Mouse (Mus musculus) liver, embryonic 14.5 days (tissue): Measurements from ENCODE around the gene Shc2. TPM values are rescaled to one million over a fixed set of nuclear protein-coding genes. Genes with fewer than 3 reads are reported as not detected.

Experiments used
- ATAC-seq: fragments of 200-750 bp; cut with Nextera tagmentation; 2 replicates; pipeline ENCODE4 v1.8.0; 2017; ENCODE audit warnings: moderate number of reproducible peaks, mild to moderate bottlenecking, moderate library complexity; ENCODE audit not compliant: insufficient read depth
- DNase-seq, 3 experiments: peaks; one replicate each; pipeline ENCODE4 v3.0.0-alpha.2; 2012 to 2013; ENCODE audit warnings: low read depth in 3 of 3, low spot score in 3 of 3
- H3K27ac ChIP-seq: fragments of 300-500 bp; sonication (generic); 2 replicates; pipeline ENCODE4 v1.5.1; 2014; ENCODE audit warnings: moderate library complexity, mild to moderate bottlenecking, control low read depth, inconsistent platforms
- H3K27me3 ChIP-seq: fragments of 300-500 bp; sonication (generic); 2 replicates; pipeline ENCODE4 v1.6.1; 2014; ENCODE audit warnings: mild to moderate bottlenecking, low read length, moderate library complexity; ENCODE audit not compliant: control insufficient read depth, insufficient read depth
- H3K36me3 ChIP-seq: fragments of 300-500 bp; sonication (generic); replicated peaks from 2 replicates; pipeline ENCODE4 v1.6.1; 2014; ENCODE audit warnings: low read depth; ENCODE audit not compliant: control insufficient read depth, insufficient read depth
- H3K4me1 ChIP-seq, 2 experiments: fragments of 200-500 bp in 1 of 2; fragments of 300-500 bp in 1 of 2; sonication (generic) in 1 of 2; replicated peaks; 2 replicates each; pipeline ENCODE4 v1.6.1; 2012 to 2014; ENCODE audit warnings: antibody characterized with exemption in 1 of 2, inconsistent platforms in 1 of 2, low read length in 1 of 2; ENCODE audit not compliant: control insufficient read depth in 2 of 2, insufficient read depth in 2 of 2
- H3K4me2 ChIP-seq: fragments of 300-500 bp; sonication (generic); 2 replicates; pipeline ENCODE4 v1.6.1; 2014; ENCODE audit warnings: low read depth, mild to moderate bottlenecking, control low read depth, moderate library complexity
- H3K4me3 ChIP-seq, 2 experiments: fragments of 200-500 bp in 1 of 2; fragments of 300-500 bp in 1 of 2; sonication (generic) in 1 of 2; 2 replicates each; pipeline ENCODE4 v1.5.1; 2012 to 2014; ENCODE audit warnings: low read depth in 2 of 2, low read length in 2 of 2, mild to moderate bottlenecking in 2 of 2, control low read depth in 1 of 2, inconsistent platforms in 1 of 2, moderate library complexity in 1 of 2; ENCODE audit not compliant: insufficient read depth in 1 of 2
- H3K9ac ChIP-seq: fragments of 300-500 bp; sonication (generic); replicated peaks from 2 replicates; pipeline ENCODE4 v1.6.1; 2014; ENCODE audit warnings: mild to moderate bottlenecking, control low read depth, moderate library complexity
- H3K9me3 ChIP-seq: fragments of 300-500 bp; sonication (generic); 2 replicates; pipeline ENCODE4 v1.6.1; 2016; ENCODE audit warnings: low read length, mixed read lengths; ENCODE audit not compliant: control insufficient read depth
- CTCF ChIP-seq: IDR thresholded peaks from 2 replicates; pipeline ENCODE4 v1.5.1; 2016; ENCODE audit warnings: antibody characterized with exemption, low read depth, control low read depth
- EP300 ChIP-seq: IDR thresholded peaks from 2 replicates; pipeline ENCODE4 v1.6.1; 2016; ENCODE audit warnings: antibody characterized with exemption, low read depth
- WGBS: fragments of 180-500 bp; shearing (Covaris S2); extraction: QIAGEN DNeasy Blood & Tissue Kit; methylation state at CpG from one replicate; pipeline ENCODE4 v1.1.7; 2014; ENCODE audit not compliant: insufficient replicate concordance; 5-methylcytosine and 5-hydroxymethylcytosine counted together
- polyA plus RNA-seq, 2 experiments: library from polyadenylated mRNA; depleted of rRNA in 1 of 2; stranded (reverse) in 1 of 2; unstranded in 1 of 2; fragments of >200 nt; fragmentation: Nextera tagmentation in 1 of 2; extraction: Ambion mirVana in 1 of 2; gene quantifications; 2 replicates each; pipeline versions ENCODE4 v1.2.1 to v1.2.3; 2012 to 2014

Gene Shc2
- polyA plus RNA-seq, 2 experiments: 0.05 to 0.17 TPM

- Histone ChIP-seq H3K4me2 (no peak overlapping the region), H3K9ac (no peak overlapping the region), H3K36me3 (no peaks in the 10 kb centered on the region), H3K27ac (no peak overlapping the region), H3K9me3 (no peaks in the 10 kb centered on the region), H3K4me1 (no peaks in the 10 kb centered on the region), H3K27me3 (peaks cover 23% of the 10 kb centered on the region), H3K4me3 (no peak overlapping the region)
- ATAC-seq (no peak), DNase-seq (no peak)
- 39% methylated on average over 5 of the region's 5 CpGs for WGBS
- TF ChIP-seq CTCF (no peak), EP300 (no peak)
Measured at GRCm38 (mm10) chr10:79611296-79611695, 26.4 kb downstream of the Shc2 start.

- Histone ChIP-seq H3K27me3 (peaks cover 23% of the 10 kb centered on the region), H3K4me1 (no peaks in the 10 kb centered on the region), H3K4me3 (no peak overlapping the region), H3K9ac (no peak overlapping the region), H3K9me3 (no peaks in the 10 kb centered on the region), H3K36me3 (no peaks in the 10 kb centered on the region), H3K27ac (no peak overlapping the region), H3K4me2 (no peak overlapping the region)
- no peak for DNase-seq
- ATAC-seq: no peak
- no peak for TF ChIP-seq CTCF
- TF ChIP-seq EP300: no peak
- WGBS: 57% methylated on average over 3 of the region's 3 CpGs
Measured at GRCm38 (mm10) chr10:79609276-79609675, 28.4 kb downstream of the Shc2 start.

- no peak overlapping the region for H3K9ac ChIP-seq
- H3K27me3 ChIP-seq: peaks cover 12% of the 10 kb centered on the region
- no peak for ATAC-seq
- no peak overlapping the region for H3K4me3 ChIP-seq
- WGBS: 28% methylated on average over 2 of the region's 2 CpGs
- TF ChIP-seq CTCF: no peak
- TF ChIP-seq EP300: no peak
- no peaks in the 10 kb centered on the region for H3K9me3 ChIP-seq
- H3K36me3 ChIP-seq: no peaks in the 10 kb centered on the region
- no peak overlapping the region for H3K4me2 ChIP-seq
- H3K27ac ChIP-seq: no peak overlapping the region
- no peak for DNase-seq
- H3K4me1 ChIP-seq: no peaks in the 10 kb centered on the region
Measured at GRCm38 (mm10) chr10:79607892-79608291, 29.8 kb downstream of the Shc2 start.

- Histone ChIP-seq H3K9me3 (no peaks in the 10 kb centered on the region), H3K4me2 (no peak overlapping the region), H3K36me3 (no peaks in the 10 kb centered on the region), H3K4me1 (no peaks in the 10 kb centered on the region), H3K4me3 (no peak overlapping the region), H3K9ac (no peak overlapping the region), H3K27ac (no peak overlapping the region), H3K27me3 (no peaks in the 10 kb centered on the region; the same call in 1 of the 2 replicates)
- DNase-seq (no peak), ATAC-seq (no peak)
- TF ChIP-seq EP300 (no peak), CTCF (no peak)
- 51% methylated on average over 4 of the region's 4 CpGs for WGBS
Measured at GRCm38 (mm10) chr10:79606537-79606936, 31.2 kb downstream of the Shc2 start.

GRCm38 (mm10) chr10:79597936-79598230, 39.8 kb downstream of the Shc2 start:
- no peak for ATAC-seq
- Histone ChIP-seq H3K9ac (no peak overlapping the region), H3K9me3 (no peaks in the 10 kb centered on the region), H3K27me3 (no peaks in the 10 kb centered on the region; the same call in 1 of the 2 replicates), H3K36me3 (no peaks in the 10 kb centered on the region), H3K27ac (no peak overlapping the region), H3K4me1 (no peaks in the 10 kb centered on the region), H3K4me3 (no peak overlapping the region), H3K4me2 (no peak overlapping the region)
- WGBS: 67% methylated on average over 4 of the region's 4 CpGs
- DNase-seq: no peak
- TF ChIP-seq EP300 (no peak), CTCF (no peak)
